Mouse (Mus musculus) CD4-positive, CD25-positive, alpha-beta regulatory T cell, adult 4 months (primary cell): ENCODE results near the gene Ahctf1. TPM values are rescaled to one million over a fixed set of nuclear protein-coding genes. Genes with fewer than 3 reads are reported as not detected.
"Not testable (repeated sequence)": the region's sequence is repeated elsewhere in the genome, so short reads cannot be mapped to it uniquely, and the experiment has no call there.

ENCODE experiments used
- ATAC-seq: one replicate; pipeline ENCODE4 v1.8.0; 2017
- polyA plus RNA-seq, 2 experiments: library from polyadenylated mRNA; unstranded; fragments of 100-300 nt; shearing (Covaris generic); gene quantifications; one replicate each; pipeline ENCODE4 v1.2.1; 2017

Ahctf1 gene
- polyA plus RNA-seq, 2 experiments from 2014 or later, result 24.3 to 25.5 TPM

- ATAC-seq, result no peak
Measured at GRCm38 (mm10) chr1:179804140-179804881, 831 bp upstream of the Ahctf1 start.

GRCm38 (mm10) chr1:179802610-179803512 is 619 bp downstream of the Ahctf1 start, which contains the start of gene Gm10518:
Gene Gm10518 (plus strand): TSS chr1:179803376.
- ATAC-seq, result peak; percentile 48

GRCm38 (mm10) chr1:179798794-179799193 is 4.7 kb downstream of the Ahctf1 start:
- ATAC-seq, result no peak

GRCm38 (mm10) chr1:179787281-179787680 is 16.2 kb downstream of the Ahctf1 start:
- ATAC-seq, result no peak

- ATAC-seq, result no peak
Measured at GRCm38 (mm10) chr1:179785502-179785901, 18.0 kb downstream of the Ahctf1 start.

GRCm38 (mm10) chr1:179784098-179784497 is 19.4 kb downstream of the Ahctf1 start:
- ATAC-seq, result no peak

GRCm38 (mm10) chr1:179776831-179777230 is 26.6 kb downstream of the Ahctf1 start:
- ATAC-seq, result no peak

GRCm38 (mm10) chr1:179760553-179760952 is 42.9 kb downstream of the Ahctf1 start:
- ATAC-seq, result no peak

- ATAC-seq, result no peak
Measured at GRCm38 (mm10) chr1:179760086-179760485, 43.4 kb downstream of the Ahctf1 start.

- ATAC-seq, result no peak
Measured at GRCm38 (mm10) chr1:179756477-179756876, 47.0 kb downstream of the Ahctf1 start.

GRCm38 (mm10) chr1:179753006-179753405 is 50.5 kb downstream of the Ahctf1 start:
- ATAC-seq, result no peak

- no peak for ATAC-seq
Measured at GRCm38 (mm10) chr1:179752276-179752675, 51.2 kb downstream of the Ahctf1 start.

GRCm38 (mm10) chr1:179745171-179745570 is 58.3 kb downstream of the Ahctf1 start, which contains the start of gene Kif28:
Gene Kif28 (minus strand): TSS chr1:179745271.
- ATAC-seq, result no peak

- ATAC-seq, result no peak
Measured at GRCm38 (mm10) chr1:179743593-179744193, 59.8 kb downstream of the Ahctf1 start.

GRCm38 (mm10) chr1:179736483-179736882 is 67.0 kb downstream of the Ahctf1 start:
- no peak for ATAC-seq

GRCm38 (mm10) chr1:179734500-179735474 is 68.7 kb downstream of the Ahctf1 start:
- no peak for ATAC-seq

GRCm38 (mm10) chr1:179731391-179731790 is 72.1 kb downstream of the Ahctf1 start:
- ATAC-seq, result no peak

- ATAC-seq, result no peak
Measured at GRCm38 (mm10) chr1:179728661-179729060, 74.8 kb downstream of the Ahctf1 start.

GRCm38 (mm10) chr1:179722811-179723469 is 80.5 kb downstream of the Ahctf1 start:
- ATAC-seq, result no peak

GRCm38 (mm10) chr1:179715786-179716185 is 87.7 kb downstream of the Ahctf1 start:
- ATAC-seq, result no peak

- not testable (repeated sequence) for ATAC-seq
Measured at GRCm38 (mm10) chr1:179715289-179715688, 88.2 kb downstream of the Ahctf1 start.
